Mouse (Mus musculus) c-Kit-negative CD71-positive TER-119-positive erythroid progenitor cells, embryonic 14.5 days (primary cell): Measurements from ENCODE around the gene Gpr152.
A peak's percentile ranks its signal among the peaks of the same experiment; 100 is the strongest.

Source experiments
- DNase-seq: peaks from one replicate; pipeline ENCODE4 v3.0.0-alpha.2; 2013; ENCODE audit warnings: low read depth, low spot score

The Gpr152 gene

DNA sequence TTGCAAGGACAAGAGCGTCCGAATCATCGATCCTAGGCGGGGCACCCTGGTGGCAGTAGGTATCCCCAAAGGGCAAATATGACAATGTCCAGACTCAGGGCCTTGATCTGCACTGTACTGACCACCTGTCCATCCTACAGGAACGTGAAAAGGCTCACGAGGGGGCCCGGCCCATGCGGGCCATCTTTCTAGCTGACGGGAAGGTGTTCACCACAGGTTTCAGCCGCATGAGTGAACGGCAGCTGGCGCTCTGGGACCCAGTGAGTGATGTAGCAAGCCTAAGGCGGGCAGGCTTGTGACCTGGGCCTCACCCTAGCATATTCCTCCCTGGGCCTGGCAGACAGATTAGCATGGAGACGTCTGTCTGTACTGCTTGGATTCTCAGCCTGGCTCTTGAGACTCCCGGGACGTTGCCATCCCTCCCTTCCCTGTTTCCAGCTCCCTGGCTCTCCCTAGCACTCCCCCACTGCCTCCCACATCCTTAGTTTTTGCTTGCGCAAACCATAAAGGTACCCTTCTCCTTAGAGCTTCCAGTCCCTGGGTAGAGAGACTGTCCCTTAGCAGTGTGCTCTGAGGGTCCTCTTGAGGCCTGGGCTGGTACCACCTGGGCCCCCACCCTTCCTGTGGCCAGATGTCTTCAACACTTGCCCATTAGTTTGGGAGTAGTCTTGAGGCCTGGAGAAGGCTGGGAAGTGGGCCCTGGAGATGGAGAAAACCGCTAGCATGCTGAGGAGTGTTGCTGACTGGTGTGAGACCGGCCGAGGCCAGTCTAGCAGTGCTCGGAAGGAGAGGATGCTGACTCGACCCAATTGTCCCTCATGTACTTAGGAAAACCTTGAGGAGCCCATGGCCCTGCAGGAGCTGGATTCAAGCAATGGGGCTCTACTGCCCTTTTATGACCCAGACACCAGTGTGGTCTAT, 11.2 kb downstream of the Gpr152 start:
- no peak for DNase-seq

DNA sequence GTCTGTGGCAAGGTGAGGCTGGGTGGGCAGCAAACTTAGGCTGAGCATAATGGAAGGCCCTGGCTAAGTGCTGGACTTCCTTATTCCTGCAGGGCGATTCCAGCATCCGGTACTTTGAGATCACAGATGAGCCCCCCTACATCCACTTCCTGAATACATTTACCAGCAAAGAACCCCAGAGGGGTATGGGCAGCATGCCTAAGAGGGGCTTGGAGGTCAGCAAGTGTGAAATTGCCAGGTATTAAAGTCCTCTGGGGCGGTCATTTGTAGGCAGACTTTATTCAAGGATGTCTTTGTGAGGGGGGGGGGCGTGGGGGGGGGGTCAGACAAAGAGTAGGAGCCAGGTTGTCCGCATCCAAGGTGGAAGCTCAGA, 11.9 kb downstream of the Gpr152 start:
- DNase-seq = no peak

- no peak for DNase-seq
Observed at GRCm38 (mm10) chr19:4151898-4152297, 12.3 kb downstream of the Gpr152 start.

DNA sequence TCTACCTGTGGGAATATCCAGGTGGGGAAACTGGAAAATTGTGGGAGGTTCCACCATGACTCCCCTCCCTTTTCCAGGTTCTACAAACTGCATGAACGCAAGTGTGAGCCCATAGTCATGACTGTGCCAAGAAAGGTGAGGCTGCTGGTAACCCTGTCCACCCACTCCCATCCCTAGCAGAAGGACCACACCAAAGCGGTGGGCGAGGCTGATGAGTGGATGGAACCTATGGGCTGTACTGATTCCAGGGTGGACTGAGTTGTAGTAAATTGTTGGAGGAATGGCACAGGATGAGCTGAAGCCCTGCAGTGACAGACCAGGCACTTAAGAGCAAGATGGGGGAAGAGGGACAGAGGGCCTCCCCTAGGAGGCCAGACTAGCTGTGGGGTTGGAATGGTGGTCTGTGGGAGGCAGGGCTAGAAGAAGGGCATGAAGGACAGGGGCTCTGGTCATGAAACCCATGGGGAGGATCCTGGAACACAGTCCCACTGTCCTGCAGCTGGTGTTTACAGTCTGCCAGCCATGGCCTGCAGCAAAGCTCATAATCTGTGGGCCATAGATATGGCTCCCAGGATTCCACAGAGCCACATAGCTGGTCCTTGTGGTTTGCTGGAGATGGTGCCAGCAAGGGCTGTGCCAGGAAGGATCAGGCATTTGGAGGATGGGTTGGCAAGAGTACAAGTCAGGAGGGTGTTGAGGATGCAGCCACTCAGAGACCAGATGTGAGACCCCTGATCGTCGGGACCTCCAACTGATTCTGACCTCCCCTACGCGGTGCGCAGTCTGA, 13.1 kb downstream of the Gpr152 start:
- no peak for DNase-seq

DNA sequence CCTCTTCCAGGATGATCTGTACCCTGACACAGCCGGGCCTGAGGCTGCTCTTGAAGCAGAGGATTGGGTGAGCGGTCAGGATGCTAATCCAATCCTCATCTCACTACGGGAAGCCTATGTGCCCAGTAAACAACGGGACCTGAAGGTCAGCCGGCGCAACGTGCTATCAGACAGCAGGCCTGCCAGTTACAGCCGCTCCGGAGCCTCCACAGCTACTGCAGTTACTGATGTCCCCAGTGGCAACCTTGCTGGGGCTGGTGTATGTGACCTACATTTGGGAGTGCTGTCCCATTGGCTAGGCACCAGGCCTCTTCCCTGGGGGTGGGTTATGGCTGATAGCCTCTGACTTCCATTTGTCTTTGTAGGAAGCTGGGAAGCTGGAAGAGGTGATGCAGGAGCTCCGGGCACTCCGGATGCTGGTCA, 13.7 kb downstream of the Gpr152 start, which contains the start of gene Ptprcap:
Gene Ptprcap (plus strand): TSS at position 373 of the 423 bp plus-strand sequence.
- DNase-seq = no peak

- no peak for DNase-seq
Observed at GRCm38 (mm10) chr19:4154437-4155222, 15.0 kb downstream of the Gpr152 start.

- no peak for DNase-seq
Observed at GRCm38 (mm10) chr19:4155223-4156072, 15.9 kb downstream of the Gpr152 start.

- no peak for DNase-seq
Observed at GRCm38 (mm10) chr19:4156073-4156579, 16.5 kb downstream of the Gpr152 start.

DNA sequence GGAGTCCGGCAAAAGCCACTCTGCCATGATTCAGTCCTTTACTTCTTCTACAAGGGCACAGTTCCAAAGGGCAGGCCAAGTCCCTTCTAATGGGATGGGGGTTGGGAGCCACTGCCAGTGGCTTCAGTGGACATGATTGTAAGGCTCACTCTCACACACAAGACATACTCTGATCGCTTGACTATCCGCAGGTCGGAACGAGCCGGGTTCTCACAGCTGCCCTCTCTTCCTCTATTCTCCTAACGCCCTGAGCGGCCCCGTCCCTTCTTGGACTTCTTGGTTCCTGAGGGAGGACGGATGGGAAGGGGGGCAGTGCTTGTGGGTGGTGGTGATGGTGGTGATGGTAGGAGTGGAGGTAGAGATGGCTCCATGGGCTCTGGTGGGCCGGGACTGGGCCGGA, 17.2 kb downstream of the Gpr152 start:
- no peak for DNase-seq

GRCm38 (mm10) chr19:4159049-4159448, 19.5 kb downstream of the Gpr152 start:
- no peak for DNase-seq

GRCm38 (mm10) chr19:4162646-4163542, 23.3 kb downstream of the Gpr152 start, which contains the start of gene Rps6kb2:
TSS of gene Rps6kb2 (minus strand) at chr19:4163354.
- peak; percentile 90 for DNase-seq

DNA sequence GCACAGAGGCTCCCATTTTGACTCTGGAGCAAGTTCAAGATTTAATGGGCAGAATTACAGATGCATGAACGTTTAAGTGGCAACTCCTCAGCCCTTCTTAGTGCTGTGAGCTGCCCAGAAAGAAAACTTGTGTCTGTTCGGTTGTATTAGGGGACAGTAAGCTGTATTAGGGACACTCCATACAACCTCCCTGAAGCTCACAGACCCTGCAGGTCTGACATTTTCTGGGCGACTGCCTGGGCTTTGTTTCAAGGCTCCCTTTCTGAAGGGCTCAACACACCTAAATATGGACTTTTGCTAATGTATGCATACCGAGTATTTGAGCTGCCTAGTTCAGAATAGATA, 23.9 kb downstream of the Gpr152 start:
- no peak for DNase-seq

DNA sequence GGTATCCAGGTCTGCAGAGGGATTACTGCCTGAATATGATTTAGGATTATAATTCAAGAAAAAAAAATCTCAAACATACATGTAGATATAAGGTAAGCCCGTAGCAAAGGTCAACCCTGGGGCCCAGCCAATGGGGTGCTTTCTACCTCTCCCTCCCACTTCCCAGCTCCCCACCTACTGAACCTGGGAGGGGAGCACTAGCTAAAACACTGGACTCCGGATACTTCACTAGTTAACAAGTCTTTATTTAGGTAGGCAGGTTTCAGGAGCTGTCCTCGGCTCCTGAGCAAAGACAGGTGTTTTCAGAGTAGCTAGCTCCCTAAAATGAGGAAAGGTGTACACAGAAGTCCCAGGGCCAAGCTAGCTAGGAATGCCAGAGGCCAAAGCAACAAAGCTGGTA, 24.5 kb downstream of the Gpr152 start:
- DNase-seq = no peak

GRCm38 (mm10) chr19:4164721-4165120, 25.1 kb downstream of the Gpr152 start:
- no peak for DNase-seq

DNA sequence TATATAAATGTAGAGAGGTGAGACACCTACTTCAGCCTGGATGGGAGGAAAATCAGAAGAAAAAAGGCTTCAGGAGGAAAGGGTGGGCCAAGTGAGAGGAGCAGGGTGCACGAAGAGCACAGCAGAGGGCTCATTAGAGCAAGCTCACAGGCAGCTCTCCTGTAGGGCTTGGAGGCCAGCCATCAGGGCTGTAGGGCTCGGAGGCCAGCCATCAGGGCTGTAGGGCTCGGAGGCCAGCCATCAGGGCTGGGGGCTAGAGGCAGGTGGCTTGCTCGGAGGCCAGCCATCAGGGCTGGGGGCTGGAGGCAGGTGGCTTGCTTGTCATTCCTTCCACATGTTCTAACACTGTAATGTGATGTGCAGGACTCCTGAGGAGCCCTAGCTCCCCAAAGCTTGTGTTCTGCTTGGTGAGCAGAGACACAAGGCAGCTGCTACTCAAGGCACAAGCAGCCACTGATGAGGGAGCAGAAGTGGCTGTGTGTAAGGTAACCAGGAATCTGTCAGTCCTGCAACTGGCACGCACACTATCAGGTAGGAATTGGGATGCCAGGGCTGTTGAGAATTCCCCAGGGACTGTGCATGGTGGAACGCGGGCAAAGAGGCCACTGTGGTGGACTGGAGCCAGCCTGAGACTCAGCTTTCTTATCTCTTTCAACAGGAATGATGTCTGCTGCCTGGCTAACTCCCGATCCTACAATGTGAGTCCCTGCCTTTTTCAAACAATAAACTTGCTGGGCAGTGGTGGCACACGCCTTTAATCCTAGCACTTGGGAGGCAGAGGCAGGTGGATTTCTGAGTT, 27.3 kb downstream of the Gpr152 start:
- DNase-seq = no peak

- peak; percentile 95 for DNase-seq
Observed at GRCm38 (mm10) chr19:4169378-4169784, 29.8 kb downstream of the Gpr152 start.

GRCm38 (mm10) chr19:4169810-4170209, 30.2 kb downstream of the Gpr152 start:
- DNase-seq = no peak

DNA sequence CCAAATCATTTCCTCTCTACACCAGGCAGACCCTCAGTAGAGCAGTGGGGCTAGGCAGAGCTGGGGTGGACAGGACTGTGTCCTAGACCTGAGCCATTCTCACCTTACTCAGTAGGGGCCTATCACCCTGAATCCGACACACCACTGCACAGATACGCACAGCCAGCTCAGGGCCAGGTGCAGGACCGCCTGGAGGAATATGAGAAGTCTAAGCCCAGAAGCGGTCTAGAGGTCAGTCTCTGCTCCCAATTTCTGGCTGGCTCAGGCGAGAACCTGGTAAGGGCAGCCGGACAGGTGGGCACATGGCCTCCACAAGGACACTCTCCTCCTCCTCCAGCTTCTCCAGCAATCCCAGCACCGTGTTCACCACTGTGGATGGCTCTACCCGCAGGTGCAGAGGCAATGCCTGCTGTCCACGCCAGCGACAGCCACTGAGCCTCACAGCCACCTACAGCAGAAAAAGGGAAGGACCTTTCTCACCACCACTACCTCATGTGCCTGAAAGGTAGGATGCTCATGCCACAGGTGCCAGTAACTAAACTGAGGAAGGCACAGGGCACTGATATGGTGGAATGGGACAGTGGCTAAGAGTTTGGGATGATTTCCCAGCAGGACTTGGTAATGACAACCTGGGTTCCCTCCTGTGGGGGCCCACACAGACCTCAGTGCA, 31.3 kb downstream of the Gpr152 start:
- no peak for DNase-seq
